Comparison of ENCODE assay signal across 12 mouse cellular contexts in the genomic region with DNA sequence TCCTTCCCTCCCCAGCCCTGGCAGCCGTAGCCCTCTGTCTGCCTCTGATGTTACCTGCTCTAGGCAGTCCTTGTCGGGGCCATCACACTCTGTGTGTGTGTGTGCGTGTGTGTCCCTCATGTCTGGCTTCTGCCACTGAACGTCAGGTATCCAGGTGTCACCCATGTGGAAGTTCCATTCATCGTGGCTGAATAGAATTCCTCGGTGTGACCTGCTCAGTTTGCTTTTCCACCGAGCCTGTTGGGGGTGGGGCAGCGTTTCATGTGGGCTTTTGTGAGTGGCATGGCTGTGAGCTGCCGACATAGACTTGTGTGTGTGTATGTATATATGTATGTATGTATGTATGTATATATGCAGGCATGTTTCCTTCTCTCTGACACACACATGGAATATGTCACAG. TPM values are rescaled to one million over a fixed set of nuclear protein-coding genes. Genes with fewer than 3 reads are reported as not detected.
A peak's percentile ranks its signal among the peaks of the same experiment; 100 is the strongest.
DNase-seq lines count a peak whose midpoint lies in the region; ATAC-seq lines count a peak whose summit lies in the region.
"Had no signal": no experiment of that assay in that cellular context is flagged by ENCODE, and none has a peak within 500 bp of the region (broad histone marks: within the 10 kb centered on the region; RNA-seq: fewer than 3 reads in every experiment).

No protein-coding gene starts in this region.

- H3K4me3 ChIP-seq in heart, embryonic 15.5 days: no peak overlapping the region
- no peak overlapping the region for H3K4me3 ChIP-seq in heart, embryonic 11.5 days (ENCODE audit: low read depth, low read length)
- no peak overlapping the region for H3K4me3 ChIP-seq in lung, embryonic 16.5 days (ENCODE audit: low read length)
- H3K4me3 ChIP-seq in embryonic facial prominence, embryonic 13.5 days: no peak overlapping the region
- H3K4me3 ChIP-seq in stomach, embryonic 14.5 days (ENCODE audit: low read depth, low read length): no peak overlapping the region
- H3K4me3 ChIP-seq: heart, adult 2 months had no signal

- H3K9me3 ChIP-seq in heart, embryonic 15.5 days (replicated peaks): no peaks in the 10 kb centered on the region
- no peaks in the 10 kb centered on the region for H3K9me3 ChIP-seq in heart, embryonic 11.5 days (replicated peaks; ENCODE audit: control insufficient read depth, low read length)
- H3K9me3 ChIP-seq in lung, embryonic 16.5 days (ENCODE audit: control insufficient read depth, low read length): no peaks in the 10 kb centered on the region
- H3K9me3 ChIP-seq in embryonic facial prominence, embryonic 13.5 days: no peaks in the 10 kb centered on the region
- H3K9me3 ChIP-seq in stomach, embryonic 14.5 days (ENCODE audit: control insufficient read depth, low read depth, low read length): no peaks in the 10 kb centered on the region

- H3K36me3 ChIP-seq in heart, embryonic 15.5 days: no peaks in the 10 kb centered on the region
- no peaks in the 10 kb centered on the region for H3K36me3 ChIP-seq in heart, embryonic 11.5 days (ENCODE audit: control insufficient read depth, insufficient read depth, low read length)
- no peaks in the 10 kb centered on the region for H3K36me3 ChIP-seq in lung, embryonic 16.5 days (ENCODE audit: control insufficient read depth, insufficient read depth, low read length)
- no peaks in the 10 kb centered on the region for H3K36me3 ChIP-seq in embryonic facial prominence, embryonic 13.5 days
- no peaks in the 10 kb centered on the region for H3K36me3 ChIP-seq in stomach, embryonic 14.5 days (ENCODE audit: control insufficient read depth, insufficient read depth, low read length)

- no peak for DNase-seq in lung, postnatal 36 days
- no peak for DNase-seq in left cerebral cortex, adult 11 months (ENCODE audit: low spot score)
- DNase-seq in cerebellum, adult 9-11 months: no peak
- DNase-seq: adrenal gland, postnatal 14 days; heart, adult 2 months; kidney, adult 8-10 months; lung, embryonic 14.5 days had no signal

- H3K27ac ChIP-seq in heart, embryonic 15.5 days: peak overlapping the region; percentile 63; the same call in 1 of the 2 replicates
- no peak overlapping the region for H3K27ac ChIP-seq in heart, embryonic 11.5 days (ENCODE audit: low read depth, low read length)
- peak overlapping the region; percentile 92 for H3K27ac ChIP-seq in lung, embryonic 16.5 days (ENCODE audit: low read length)
- H3K27ac ChIP-seq in embryonic facial prominence, embryonic 13.5 days: peak overlapping the region; percentile 85
- H3K27ac ChIP-seq in stomach, embryonic 14.5 days (ENCODE audit: low read length): peak overlapping the region; percentile 77; the same call in 1 of the 2 replicates
- H3K27ac ChIP-seq: heart, adult 2 months had no signal

- peaks cover 80% of the 10 kb centered on the region for H3K4me1 ChIP-seq in heart, embryonic 15.5 days (replicated peaks)
- H3K4me1 ChIP-seq in heart, embryonic 11.5 days (ENCODE audit: control insufficient read depth, insufficient read depth, low read length): peaks cover 71% of the 10 kb centered on the region
- peaks cover 65% of the 10 kb centered on the region for H3K4me1 ChIP-seq in lung, embryonic 16.5 days (replicated peaks; ENCODE audit: control insufficient read depth, insufficient read depth, low read length)
- peaks cover 96% of the 10 kb centered on the region for H3K4me1 ChIP-seq in embryonic facial prominence, embryonic 13.5 days
- peaks cover 59% of the 10 kb centered on the region for H3K4me1 ChIP-seq in stomach, embryonic 14.5 days (ENCODE audit: control insufficient read depth, insufficient read depth, low read length)

- H3K9ac ChIP-seq in heart, embryonic 15.5 days: no peak overlapping the region
- H3K9ac ChIP-seq in heart, embryonic 11.5 days (ENCODE audit: low read depth, low read length): no peak overlapping the region
- peak overlapping the region; percentile 16; the same call in 1 of the 2 replicates for H3K9ac ChIP-seq in lung, embryonic 16.5 days (ENCODE audit: low read length)
- no peak overlapping the region; the same call in 1 of the 2 replicates for H3K9ac ChIP-seq in embryonic facial prominence, embryonic 13.5 days
- no peak overlapping the region for H3K9ac ChIP-seq in stomach, embryonic 14.5 days (replicated peaks; ENCODE audit: low read depth, low read length)
- H3K9ac ChIP-seq: lung, embryonic 14.5 days had no signal

- ATAC-seq in heart, embryonic 15.5 days (replicated peaks; ENCODE audit: insufficient number of reproducible peaks, insufficient read depth, low FRiP score, low read depth): no peak
- ATAC-seq in heart, embryonic 11.5 days (replicated peaks; ENCODE audit: insufficient number of reproducible peaks, low FRiP score, low TSS enrichment): no peak
- no peak for ATAC-seq in lung, embryonic 16.5 days (ENCODE audit: low read depth)
- ATAC-seq in embryonic facial prominence, embryonic 13.5 days (ENCODE audit: insufficient number of reproducible peaks, insufficient read depth, low FRiP score, low TSS enrichment, low read depth): no peak
- ATAC-seq in stomach, embryonic 14.5 days (ENCODE audit: insufficient number of reproducible peaks, insufficient read depth, low FRiP score, low read depth): no peak

- 0 out of 2 replicates have a peak, but pooled peaks cover under 1% of the 10 kb centered on the region for H3K27me3 ChIP-seq in heart, embryonic 15.5 days
- H3K27me3 ChIP-seq in heart, embryonic 11.5 days (ENCODE audit: control insufficient read depth, insufficient read depth, low read length): no peaks in the 10 kb centered on the region
- no peaks in the 10 kb centered on the region for H3K27me3 ChIP-seq in lung, embryonic 16.5 days (ENCODE audit: control insufficient read depth, insufficient read depth, low read depth, low read length)
- H3K27me3 ChIP-seq in embryonic facial prominence, embryonic 13.5 days: no peaks in the 10 kb centered on the region
- no peaks in the 10 kb centered on the region for H3K27me3 ChIP-seq in stomach, embryonic 14.5 days (ENCODE audit: control insufficient read depth, insufficient read depth, low read length)

- WGBS in heart, embryonic 15.5 days: 72% methylated on average over 9 of the region's 9 CpGs
- WGBS in heart, embryonic 11.5 days (ENCODE audit: insufficient replicate concordance): 77% methylated on average over 9 of the region's 9 CpGs
- 55% methylated on average over 9 of the region's 9 CpGs for WGBS in lung, embryonic 16.5 days
- WGBS in embryonic facial prominence, embryonic 13.5 days: 69% methylated on average over 9 of the region's 9 CpGs
- WGBS in stomach, embryonic 14.5 days: 63% methylated on average over 9 of the region's 9 CpGs

- H3K4me2 ChIP-seq in heart, embryonic 15.5 days: no peak overlapping the region
- no peak overlapping the region for H3K4me2 ChIP-seq in heart, embryonic 11.5 days
- no peak overlapping the region for H3K4me2 ChIP-seq in lung, embryonic 16.5 days (ENCODE audit: low read depth, low read length)
- no peak overlapping the region for H3K4me2 ChIP-seq in embryonic facial prominence, embryonic 13.5 days
- no peak overlapping the region for H3K4me2 ChIP-seq in stomach, embryonic 14.5 days (replicated peaks; ENCODE audit: low read depth, low read length)
- H3K4me2 ChIP-seq: lung, embryonic 14.5 days had no signal

RNA-seq across cellular contexts. Expression of gene Gse1, which starts 57.6 kb away (rescaled TPM):
- 8.9 and 10.8 TPM in 2 replicates for polyA plus RNA-seq in heart, embryonic 15.5 days (2015; fragmentation: Nextera tagmentation; extraction: Ambion mirVana)
- 12.8 and 12.9 TPM in 2 replicates for polyA plus RNA-seq in heart, embryonic 11.5 days (2014; fragmentation: Nextera tagmentation; extraction: Ambion mirVana)
- polyA plus RNA-seq in lung, embryonic 16.5 days (2015; fragmentation: Nextera tagmentation; extraction: Ambion mirVana): 10.2 and 10.9 TPM in 2 replicates
- 6.4 and 8.6 TPM in 2 replicates for polyA plus RNA-seq in embryonic facial prominence, embryonic 13.5 days (2015; fragmentation: Nextera tagmentation; extraction: Ambion mirVana)
- 11.1 and 11.6 TPM in 2 replicates for polyA plus RNA-seq in stomach, embryonic 14.5 days (2014; fragmentation: Nextera tagmentation; extraction: Ambion mirVana)
